Mouse (Mus musculus): Measurements from ENCODE around the gene N4bp3.

GRCm38 (mm10) chr11:51621776-51622175 is 28.9 kb downstream of the N4bp3 start:
- TF ChIP-seq USF1 (IDR thresholded peaks at IDR 0.05; ENCODE audit: low read depth) (no peak), FOSL1 (IDR thresholded peaks at IDR 0.05; ENCODE audit: insufficient read depth, low read length, poor library complexity, severe bottlenecking) (no peak), MAX (IDR thresholded peaks at IDR 0.05) (no peak), CTCF (IDR thresholded peaks at IDR 0.05; ENCODE audit: control insufficient read depth, insufficient read depth, insufficient read length) (no peak), MYOD1 (IDR thresholded peaks at IDR 0.05; ENCODE audit: control insufficient read depth, insufficient read length, low read depth) (no peak)

Data from C2C12 (cell line).